Mouse (Mus musculus): Measurements from ENCODE around the gene Lrmda.
"Not testable (repeated sequence)": the region's sequence is repeated elsewhere in the genome, so short reads cannot be mapped to it uniquely, and the experiment has no call there.

Gene Lrmda

DNA sequence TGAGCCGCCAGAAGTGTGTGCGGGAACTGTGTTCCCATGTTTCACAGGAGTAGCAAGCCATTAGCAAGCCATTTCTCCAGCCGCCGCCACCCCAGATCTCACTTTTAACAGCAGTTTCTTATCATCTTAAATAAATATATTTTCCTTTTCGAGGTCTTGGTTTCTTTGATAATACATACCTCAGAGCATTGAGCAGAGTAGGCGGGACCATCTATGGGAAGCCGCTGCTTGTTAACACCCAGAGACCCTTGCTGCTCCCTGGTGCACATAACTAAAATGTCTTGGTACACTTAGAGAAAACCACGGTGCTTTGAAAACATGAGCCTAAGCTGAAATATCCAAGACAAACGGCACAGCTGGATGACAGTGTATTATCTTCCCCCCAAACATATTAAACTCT lies 562.6 kb downstream of the Lrmda start:
- no peak for DNase-seq (ENCODE audit: extremely low read depth, low read depth)

DNA sequence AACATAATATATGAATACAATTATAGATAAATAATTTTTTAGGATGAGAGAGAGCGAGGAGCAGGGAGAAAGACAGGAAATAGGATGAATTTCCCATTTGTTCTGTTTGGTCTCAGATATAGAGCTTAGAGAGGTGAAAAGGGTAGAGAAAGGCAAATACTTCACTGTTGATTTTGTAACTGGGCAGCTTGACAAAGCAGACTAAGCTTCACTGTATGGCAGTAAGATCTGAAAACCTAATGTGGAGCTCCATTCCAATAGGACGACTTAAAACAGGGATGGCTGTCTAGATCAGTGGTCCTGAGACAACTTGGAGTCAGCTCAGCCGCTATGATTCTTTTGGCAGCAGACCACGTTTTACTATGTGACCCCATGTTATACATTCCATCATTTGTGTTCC lies 566.8 kb downstream of the Lrmda start:
- no peak for DNase-seq (ENCODE audit: extremely low read depth, low read depth)

DNA sequence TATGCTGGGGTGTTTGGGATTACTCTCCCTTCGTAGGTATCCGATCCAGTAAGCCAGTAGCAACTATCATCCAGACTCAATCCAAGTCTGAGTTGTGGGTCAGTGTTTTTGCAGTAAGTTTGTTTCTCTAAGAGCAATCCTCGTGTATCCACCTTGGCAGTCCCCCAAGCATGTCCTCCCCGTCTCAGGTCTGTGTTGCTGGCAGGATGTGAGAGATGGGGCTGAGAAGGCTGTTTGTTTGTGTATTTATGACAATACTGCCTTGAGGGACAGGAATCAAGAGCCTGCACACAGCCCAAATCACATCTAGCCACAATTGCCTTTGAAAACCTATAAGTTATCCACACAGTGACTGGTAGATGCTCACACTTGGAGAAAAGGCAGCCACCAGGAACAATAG lies 567.3 kb downstream of the Lrmda start:
- no peak for DNase-seq (ENCODE audit: extremely low read depth, low read depth)

DNA sequence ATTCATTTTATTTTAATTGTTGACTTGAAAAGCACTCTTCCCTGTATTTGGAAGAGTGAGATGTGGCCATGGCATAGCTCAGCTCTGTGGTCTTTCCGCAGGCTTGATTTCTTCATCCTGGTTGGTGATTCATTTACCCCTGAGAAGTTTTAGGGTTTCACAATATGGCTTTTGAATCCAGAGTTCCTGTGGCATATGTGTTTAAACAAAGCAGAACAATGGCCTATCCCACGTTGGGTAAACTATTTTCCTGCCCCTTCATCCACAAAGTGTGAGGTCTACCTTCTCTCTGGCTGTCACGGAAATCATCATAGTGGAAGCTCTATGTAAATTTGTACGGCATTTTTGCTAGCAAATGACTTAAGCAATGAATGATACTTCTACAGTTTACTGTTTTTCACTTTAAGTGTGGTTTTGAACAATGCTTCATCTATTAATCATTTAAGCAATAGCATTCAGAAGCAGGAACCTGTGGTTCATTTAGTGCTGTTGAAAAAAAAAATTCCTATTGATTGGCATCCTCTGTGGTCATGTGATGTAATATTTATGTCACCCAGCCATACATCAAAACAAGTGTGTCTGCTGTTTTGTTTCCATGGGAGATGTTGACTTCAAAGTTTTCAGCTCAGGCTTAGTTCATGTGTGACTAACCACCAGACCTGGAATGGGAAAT lies 567.9 kb downstream of the Lrmda start:
- no peak for DNase-seq (ENCODE audit: extremely low read depth, low read depth)

DNA sequence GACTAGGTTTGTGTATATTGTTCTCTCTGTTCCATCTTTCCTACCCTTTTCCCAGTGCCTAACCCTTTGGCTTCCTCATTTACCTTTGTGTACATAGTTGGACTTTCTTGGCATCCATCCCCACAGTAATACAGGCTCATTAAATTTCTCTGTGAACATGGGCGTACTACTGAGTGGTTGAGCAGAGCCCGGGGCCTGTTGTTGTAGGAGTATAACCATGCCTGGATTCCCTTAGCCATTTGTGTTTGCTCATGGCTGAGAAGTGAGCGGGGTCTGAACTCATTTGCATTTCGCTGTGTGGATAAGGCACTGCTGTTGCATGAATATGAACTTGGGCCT lies 568.4 kb downstream of the Lrmda start:
- DNase-seq (ENCODE audit: extremely low read depth, low read depth), result no peak

DNA sequence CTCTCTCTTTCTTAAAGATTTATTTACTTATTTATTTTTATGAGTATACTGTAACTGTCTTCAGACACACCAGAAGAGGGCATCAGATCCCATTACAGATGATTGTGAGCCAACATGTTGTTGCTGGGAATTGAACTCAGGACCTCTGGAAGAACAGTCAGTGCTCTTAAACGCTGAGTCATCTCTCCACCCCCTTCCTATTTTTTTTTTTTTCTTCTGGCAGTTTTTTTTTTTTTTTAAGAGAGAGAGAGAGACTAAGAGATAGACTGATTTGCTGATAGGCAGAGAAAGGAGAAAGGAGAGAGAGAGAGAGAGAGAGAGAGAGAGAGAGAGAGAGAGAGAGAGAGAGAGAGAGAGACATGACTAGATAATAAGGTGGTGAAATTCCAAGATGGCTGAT lies 568.9 kb downstream of the Lrmda start:
- DNase-seq (ENCODE audit: extremely low read depth, low read depth), result not testable (repeated sequence)

DNA sequence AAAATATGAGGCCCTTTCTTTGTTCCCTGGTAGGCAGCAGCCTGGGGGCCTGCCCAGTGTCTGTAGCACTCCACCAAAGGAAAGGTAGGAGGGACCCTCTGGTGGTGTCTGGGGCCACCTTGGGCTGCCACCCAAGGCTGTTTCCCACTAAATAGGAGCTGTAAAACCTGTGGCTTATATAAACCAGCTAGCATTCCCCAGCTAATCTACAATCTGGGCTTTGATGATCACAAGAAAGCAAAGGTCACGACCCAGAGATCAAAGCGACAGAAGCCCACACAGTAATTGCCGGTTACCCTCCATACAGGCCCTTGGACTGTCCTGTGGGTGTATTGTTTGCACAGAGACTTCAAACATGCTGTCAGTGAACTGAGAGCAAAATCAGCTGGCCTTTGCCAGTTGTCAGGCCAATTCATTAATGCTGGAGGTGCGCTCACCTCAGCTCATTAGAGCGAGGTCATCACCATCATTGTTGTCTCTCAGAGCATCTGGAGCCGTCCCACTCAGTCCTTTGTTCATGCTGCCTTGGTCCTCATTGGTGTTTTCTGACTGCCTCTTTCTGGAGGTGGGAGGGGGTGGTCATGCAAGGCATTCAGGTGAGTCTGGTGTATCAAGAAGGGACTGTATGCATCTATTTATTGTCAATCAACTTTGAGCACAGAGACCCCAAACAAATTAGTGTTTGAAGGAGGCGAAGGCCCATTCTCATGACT lies 570.1 kb downstream of the Lrmda start:
- DNase-seq (ENCODE audit: extremely low read depth, low read depth), result no peak

DNA sequence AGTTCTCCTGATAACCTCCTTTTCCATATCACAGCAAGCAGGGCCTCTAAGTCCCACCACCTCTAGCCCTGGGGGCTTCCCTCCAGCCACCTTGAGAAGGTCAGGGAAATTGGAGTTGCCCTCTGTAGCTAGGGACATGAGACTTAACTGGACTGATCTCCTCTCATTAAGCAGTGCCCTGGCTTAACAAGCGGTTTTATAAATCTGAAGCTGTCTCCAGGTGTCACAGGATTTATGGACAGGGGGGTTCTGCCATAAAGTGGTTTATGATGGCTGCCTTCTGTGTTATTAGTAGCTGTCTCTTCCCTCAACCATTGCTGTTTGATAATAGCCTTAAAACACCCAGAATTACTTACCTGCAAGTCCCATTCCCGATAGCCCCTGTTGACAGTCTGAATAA lies 571.7 kb downstream of the Lrmda start:
- no peak for DNase-seq (ENCODE audit: extremely low read depth, low read depth)

DNA sequence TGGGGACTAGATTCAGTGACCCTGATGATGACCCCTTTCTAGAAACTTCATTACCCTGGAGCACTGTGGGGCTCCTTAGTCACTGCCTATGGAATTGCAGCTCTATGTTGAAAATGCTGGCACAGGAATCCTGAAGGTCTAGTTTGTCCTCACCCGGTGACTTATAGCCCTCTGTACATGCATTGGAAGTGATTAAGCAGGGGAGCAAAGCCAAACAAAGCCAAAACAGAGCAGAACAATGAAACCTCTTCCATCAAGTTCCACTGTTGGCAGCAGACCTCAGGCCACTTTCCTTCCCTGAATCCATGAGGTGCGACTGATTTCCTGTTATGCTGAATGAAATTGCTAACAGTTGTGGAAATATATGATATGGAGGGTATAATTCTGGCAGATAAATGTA lies 578.0 kb downstream of the Lrmda start:
- DNase-seq (ENCODE audit: extremely low read depth, low read depth), result no peak

DNA sequence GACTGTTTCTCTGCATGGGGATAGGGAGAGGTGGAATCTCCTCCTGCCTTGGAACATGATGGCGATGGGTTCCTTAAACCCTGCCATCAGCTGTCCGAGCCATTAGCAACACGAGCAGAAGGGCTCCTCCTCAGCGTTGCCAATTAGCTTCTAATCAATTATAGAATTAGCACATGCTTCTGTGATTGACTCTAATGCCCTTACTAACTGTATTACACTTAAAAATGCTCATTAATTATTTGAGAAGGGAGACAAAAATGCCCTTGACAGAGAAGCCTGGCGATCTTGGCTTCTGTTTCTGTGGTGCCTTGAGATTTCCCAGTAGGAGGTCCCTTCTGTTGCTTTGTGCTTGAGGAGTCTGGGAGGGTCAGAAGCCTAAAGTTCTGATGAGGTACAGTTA lies 579.1 kb downstream of the Lrmda start:
- DNase-seq (ENCODE audit: extremely low read depth, low read depth), result no peak

DNA sequence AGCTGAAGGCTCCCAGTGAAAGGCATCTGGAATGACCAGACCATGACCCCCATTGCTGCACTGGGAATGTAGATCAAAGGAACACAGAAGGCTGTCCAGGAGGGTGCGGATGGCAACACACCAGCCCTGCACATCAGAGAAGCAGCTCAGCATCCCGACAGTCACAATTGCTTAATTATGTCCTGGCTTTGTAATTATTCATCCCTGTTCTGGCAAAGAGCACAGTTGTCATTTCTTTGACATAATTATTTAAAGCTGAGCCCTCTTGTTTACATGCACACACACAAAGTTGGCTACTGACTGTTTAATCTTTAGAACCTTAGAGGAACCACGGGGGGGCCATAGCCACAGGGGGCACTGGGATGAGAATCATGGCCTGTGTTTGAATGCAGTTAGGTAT lies 580.7 kb downstream of the Lrmda start:
- DNase-seq (ENCODE audit: extremely low read depth, low read depth), result no peak

DNA sequence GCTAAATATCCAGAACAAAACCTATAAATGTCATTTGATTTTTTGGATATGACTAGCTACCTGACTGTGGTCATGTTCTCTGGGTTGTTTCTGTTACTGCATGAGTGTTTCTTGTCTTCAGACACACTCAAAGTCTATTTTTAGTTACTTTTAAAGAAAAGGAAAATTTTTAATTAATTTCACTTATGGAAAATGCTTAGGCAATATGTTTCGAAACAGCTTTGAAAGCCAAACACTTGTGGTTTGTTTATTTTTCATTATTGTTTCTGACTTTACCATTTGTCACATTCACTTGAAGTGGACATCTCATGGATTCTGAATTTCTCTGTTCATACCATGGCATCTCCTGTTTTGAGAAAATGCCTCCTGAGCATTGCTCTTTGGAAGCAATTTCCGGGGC lies 582.8 kb downstream of the Lrmda start:
- DNase-seq (ENCODE audit: extremely low read depth, low read depth), result no peak

DNA sequence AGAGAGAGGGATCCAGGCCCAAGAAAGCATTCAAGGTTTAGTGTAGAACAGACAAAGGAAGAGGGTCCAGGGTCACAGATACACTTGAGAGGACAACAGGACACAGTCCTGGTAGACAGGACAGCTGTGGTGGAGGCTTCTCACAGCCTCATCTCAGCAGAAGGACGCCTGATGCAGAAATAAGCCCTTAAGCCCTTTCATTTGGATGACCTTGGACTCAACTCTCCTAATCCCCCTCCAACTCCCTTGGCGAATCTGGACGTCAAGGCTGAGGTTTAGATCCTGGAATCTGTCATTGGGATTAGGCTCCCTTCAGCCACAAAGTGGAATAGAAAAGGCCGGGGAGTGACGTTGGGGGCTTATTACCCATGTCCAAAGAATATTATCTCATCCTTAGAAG lies 589.1 kb downstream of the Lrmda start:
- DNase-seq (ENCODE audit: extremely low read depth, low read depth), result no peak

DNA sequence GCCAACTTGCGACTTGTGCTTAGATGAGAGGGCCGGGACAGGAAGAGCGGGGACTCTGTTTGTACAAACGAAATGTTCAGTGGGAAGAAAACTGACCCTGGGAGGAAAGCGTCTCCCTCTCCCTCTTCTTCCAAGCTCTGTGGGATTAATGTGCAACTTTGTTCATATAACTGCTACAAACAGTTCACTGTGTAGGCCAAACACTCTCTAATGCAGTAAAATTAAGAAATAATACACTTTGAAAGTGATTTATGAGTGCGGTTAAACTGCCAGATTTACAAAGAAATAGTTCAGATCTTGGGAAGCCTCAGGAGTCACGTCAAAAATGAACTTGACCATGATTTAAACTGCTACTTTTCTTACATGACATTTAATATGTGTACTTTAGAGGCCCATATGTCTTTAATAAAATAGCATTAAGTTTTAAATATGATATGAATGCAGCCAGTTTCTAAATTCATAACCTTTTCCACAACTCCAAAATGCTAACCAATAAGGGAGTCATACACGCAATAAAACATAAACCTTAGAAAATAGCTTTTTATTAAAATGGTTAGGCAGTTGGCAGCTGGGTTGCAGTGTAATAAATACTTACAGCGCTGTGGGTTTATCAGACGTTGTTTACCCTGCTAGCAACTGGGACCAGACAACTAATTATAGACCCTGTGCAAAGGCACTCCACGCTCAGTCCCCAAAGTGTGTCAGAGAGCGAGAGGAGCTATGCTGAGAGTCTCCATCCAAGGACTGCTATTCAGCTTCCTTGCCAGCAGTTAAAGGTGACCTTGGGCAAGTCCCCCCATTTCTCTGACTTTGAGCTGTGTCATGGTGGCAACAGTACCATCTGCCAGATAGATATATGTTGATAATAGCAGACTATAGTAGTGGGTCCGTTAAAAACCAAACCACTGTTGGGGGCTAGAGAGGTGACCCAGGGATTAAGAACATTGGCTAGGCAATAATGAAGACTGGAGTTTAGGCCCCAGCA lies 590.0 kb downstream of the Lrmda start:
- no peak for DNase-seq (ENCODE audit: extremely low read depth, low read depth)

DNA sequence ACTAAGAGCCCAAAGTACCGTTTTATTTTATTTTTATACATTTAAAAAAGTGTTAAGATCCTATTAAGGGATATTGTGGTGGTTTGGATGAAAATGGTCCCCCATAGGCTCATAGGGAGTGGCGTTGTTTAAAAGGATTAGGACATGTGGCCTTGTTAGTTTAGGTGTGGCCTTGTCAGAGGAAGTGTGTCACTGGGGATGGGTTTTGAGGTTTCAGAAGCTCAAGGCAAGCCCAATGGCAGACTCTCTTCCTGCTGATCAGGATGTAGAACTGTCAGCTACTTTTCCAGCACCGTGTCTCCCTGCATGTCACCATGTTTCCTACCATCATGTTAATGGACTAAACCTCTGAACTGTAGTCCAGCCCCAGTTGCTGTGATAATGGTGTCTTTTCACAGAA lies 591.5 kb downstream of the Lrmda start:
- DNase-seq (ENCODE audit: extremely low read depth, low read depth), result no peak

DNA sequence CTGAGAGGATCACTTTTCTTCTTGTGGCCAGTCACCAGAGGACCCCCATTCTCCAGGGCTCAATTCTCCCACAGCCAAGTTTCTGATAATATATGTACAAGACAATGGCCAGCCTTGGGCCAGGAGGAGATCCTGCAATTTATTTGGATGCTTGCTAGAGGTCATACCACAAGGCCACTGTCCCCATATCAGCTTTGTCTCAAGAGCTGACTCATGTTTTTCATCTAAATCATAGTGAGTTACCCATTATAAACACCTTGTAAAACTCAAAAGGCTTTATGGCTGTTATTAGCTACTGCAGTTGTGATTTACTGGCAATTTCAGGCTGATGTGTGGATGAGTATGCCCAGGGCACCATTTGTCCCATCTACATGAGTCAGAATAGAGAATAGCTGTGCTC lies 600.7 kb downstream of the Lrmda start:
- DNase-seq (ENCODE audit: extremely low read depth, low read depth), result no peak

DNA sequence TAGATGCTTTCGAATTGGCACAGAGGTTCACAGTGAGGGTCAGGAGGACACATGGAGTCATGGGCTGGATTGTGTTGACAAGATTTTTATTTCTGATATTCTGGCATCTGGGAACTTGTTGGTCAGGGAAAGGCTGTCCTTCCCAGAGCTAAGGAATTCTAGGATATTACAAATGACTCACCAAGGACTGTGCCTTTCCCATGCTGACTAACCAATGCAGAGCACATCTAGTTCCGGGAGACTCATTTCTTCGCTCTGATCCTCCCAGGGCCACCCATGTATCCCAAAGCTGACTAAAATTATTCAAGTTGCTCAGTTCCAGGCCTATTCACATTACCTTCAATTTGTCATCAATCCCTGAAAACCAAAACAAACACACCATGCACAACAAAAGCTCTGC lies 602.4 kb downstream of the Lrmda start:
- no peak for DNase-seq (ENCODE audit: extremely low read depth, low read depth)

DNA sequence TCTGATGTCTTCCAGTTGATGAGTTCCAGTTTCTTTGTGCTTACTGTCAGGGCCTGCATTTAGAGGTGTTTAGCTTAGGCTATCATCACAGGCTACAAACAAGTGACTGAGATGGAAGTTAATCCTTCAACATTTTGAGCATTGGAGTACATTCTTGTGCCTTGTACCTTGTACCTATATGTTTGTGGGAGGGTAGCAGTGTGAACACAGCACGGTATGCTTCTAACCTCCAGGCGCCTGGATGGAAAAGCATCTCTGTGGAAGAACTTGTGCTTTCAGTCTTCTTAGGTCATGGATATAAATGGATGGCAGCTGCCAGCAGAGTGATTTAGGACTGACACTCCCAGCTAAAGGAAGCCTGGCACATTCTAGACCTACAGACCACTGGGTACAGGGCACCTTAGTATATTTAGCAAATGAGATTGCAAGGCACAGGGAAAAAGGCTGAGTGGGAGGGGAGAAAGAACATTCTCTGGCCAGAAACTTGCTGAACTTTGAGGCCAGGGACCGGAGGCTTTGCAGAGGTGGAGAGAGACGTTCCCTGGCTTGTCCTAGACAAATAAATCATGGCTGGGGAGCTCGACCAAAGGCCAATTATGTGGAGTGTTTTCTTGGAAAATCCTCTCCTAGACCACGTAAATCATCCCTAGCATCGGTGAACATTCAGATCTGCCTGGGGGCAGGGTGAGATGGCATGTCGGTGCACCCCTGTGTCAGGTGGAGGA lies 607.8 kb downstream of the Lrmda start:
- DNase-seq (ENCODE audit: extremely low read depth, low read depth), result no peak

DNA sequence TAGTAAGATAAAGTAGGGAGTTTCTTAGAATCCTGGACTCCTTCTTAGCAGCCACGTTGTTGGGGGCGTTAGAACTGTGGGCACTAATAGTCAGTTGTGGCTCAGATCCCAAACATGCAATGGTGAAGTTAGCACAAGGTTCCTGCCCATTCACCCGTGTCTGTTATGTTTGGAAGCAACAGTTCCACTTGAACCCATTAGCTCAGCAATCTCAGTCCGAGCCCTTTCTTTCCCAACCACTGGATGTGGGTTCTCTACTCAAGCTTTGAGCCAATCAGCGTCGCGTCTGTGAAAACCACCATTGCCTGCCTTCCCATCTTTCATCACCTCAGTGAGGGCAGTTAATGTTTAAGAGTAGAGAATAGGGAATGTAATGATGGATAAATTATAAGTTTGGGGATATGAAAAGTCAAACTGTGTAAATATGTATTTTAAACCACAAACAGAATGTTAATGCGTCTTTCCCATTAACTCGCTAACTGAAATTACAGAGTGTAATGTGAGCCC lies 610.9 kb downstream of the Lrmda start:
- DNase-seq (ENCODE audit: extremely low read depth, low read depth), result no peak

DNA sequence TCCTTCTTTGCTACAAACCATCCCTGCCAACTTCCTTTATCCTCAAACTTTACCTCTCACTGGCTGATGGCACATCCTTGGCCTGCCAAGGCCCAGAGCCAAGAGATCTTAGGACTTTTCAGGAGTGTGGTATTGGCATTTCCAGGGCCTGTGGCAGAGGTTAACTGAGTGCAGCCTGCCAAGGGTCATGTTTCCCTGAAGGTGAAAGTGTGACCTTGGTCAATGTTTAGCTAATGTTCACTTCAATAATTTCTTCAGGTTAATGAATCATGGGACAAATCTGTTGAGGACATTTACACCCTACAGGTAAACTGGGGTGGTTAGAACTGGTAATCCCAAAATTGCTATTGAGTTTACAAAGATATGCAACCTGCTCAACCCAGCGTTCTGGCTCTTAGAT lies 614.1 kb downstream of the Lrmda start:
- no peak for DNase-seq (ENCODE audit: extremely low read depth, low read depth)

DNA sequence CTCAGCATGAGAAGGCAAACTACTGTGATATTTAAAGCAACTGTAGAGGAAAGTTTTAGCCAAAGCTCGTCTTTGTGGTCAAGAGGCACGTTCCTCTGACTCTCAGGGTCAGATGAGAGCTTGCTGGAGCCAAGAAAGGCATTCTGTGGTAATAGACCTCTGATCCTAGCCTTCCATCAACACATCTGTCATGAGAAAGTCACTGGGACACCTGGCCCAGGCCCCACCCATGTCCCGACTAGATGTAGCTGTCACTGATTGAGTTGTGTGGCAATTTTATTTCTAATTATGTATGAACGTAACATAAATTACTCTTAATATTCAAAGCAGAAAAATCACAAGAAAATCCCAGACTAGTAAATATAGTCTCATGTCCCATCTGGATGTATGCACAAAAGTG lies 624.0 kb downstream of the Lrmda start:
- no peak for DNase-seq (ENCODE audit: extremely low read depth, low read depth)
